Mouse (Mus musculus) neutrophil, adult 83 days (primary cell): ENCODE results near the gene Gpx3. TPM values are rescaled to one million over a fixed set of nuclear protein-coding genes. Genes with fewer than 3 reads are reported as not detected.

Experiments used
- total RNA-seq, 2 experiments: library from RNA; stranded (reverse); gene quantifications; one replicate each; pipeline ENCODE4 v1.2.4; 2023

Gene Gpx3
- 10 to 100 TPM in 1 of 2 experiments, 1 to 10 TPM in 1; 9.9 to 10.5 TPM for total RNA-seq

GRCm38 (mm10) chr11:54902333-54903323 is at the start of gene Gpx3:
TSS of gene Gpx3 (plus strand) at chr11:54902453.

DNA sequence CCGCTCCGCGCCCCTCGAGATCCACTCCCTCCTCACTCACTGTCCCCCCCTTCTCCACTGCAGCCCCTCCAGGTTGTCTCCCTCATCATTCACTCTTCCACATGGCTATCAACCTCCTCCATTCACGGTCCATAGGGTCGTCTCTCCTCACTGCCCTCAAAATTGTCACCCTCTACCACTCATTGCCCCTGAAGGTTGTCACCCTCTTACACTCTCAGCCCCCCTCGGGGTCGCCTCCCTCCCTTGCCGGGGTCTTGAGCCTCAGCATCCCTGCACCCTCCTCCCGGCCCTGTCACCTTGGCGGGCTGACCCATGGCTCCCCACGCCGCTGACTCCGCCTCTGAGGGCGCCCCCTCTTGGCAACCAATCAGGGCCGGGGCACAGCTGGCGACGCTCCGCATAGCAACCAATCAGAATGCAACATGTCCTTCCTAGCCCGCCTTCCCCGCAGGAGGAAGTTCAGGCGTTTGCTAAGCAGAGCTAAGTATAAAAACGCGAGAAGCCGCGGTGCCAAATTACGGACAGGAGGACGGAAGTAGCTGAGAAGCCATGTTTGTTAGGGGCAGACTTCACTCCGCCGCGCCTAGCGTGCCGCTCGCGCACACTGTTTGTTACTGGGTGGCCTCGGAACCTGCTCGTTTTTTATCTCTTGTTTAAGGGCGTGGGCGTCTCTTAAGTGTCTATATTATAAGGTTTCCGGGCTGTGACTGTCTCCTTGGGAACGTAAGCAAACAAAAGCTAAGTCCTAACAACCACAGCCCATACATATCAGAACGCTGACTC is 41.8 kb upstream of the Gpx3 start, which contains the start of gene Lyrm7:
Gene Lyrm7, minus strand, starts transcription at position 661 of the 783 bp plus-strand sequence.

GRCm38 (mm10) chr11:54866119-54867048 is 35.9 kb upstream of the Gpx3 start, which contains the start of gene Hint1:
TSS of gene Hint1 (plus strand) at chr11:54866383.

Other genes starting within 250 kb of the Gpx3 start
- 10 to 100 TPM; 49.0 to 53.1 TPM for gene Cdc42se2, start 114.8 kb upstream of the Gpx3 start, total RNA-seq
- gene Lyrm7, start 41.5 kb upstream of the Gpx3 start, total RNA-seq, result 1 to 10 TPM; 2.0 to 3.0 TPM
- gene Hint1, start 36.1 kb upstream of the Gpx3 start, total RNA-seq, result 100 to 1,000 TPM; 121 to 125 TPM
- gene Tnip1, start 60.5 kb downstream of the Gpx3 start, total RNA-seq, result 10 to 100 TPM; 59.5 to 60.0 TPM
- 100 to 1,000 TPM in 1 of 2 experiments, 10 to 100 TPM in 1; 86.3 to 109 TPM for gene Anxa6, start 131.0 kb downstream of the Gpx3 start, total RNA-seq
- 1 to 10 TPM; 8.7 TPM for gene Ccdc69, start 175.7 kb downstream of the Gpx3 start, total RNA-seq
- gene Gm2a, start 195.7 kb downstream of the Gpx3 start, total RNA-seq, result 100 to 1,000 TPM; 107 to 126 TPM
- under 1 TPM; 0.26 to 0.38 TPM for gene Slc36a3, start 249.3 kb downstream of the Gpx3 start, total RNA-seq